Mouse (Mus musculus): ENCODE results near the gene Hic2. TPM values are rescaled to one million over a fixed set of nuclear protein-coding genes. Genes with fewer than 3 reads are reported as not detected.
"Not testable (repeated sequence)": the region's sequence is repeated elsewhere in the genome, so short reads cannot be mapped to it uniquely, and the experiment has no call there.

Hic2 gene
- polyA plus RNA-seq, 1 experiment from 2014 or later = 13.8 TPM

GRCm38 (mm10) chr16:17209981-17210838, 23.2 kb upstream of the Hic2 start:
- H3K27ac ChIP-seq = peak overlapping the region; percentile 40
- peak overlapping the region; percentile 75 for H3K9ac ChIP-seq
- 8% methylated on average over 48 of the region's 48 CpGs for WGBS
- peak overlapping the region; percentile 92 for H3K4me2 ChIP-seq (replicated peaks)
- peak overlapping the region; percentile 60 for H3K4me3 ChIP-seq
- peaks cover 21% of the 10 kb centered on the region for H3K4me1 ChIP-seq
- no peaks in the 10 kb centered on the region for H3K9me3 ChIP-seq (replicated peaks)
- ATAC-seq (ENCODE audit: low FRiP score) = peak; percentile 71
- no peaks in the 10 kb centered on the region for H3K36me3 ChIP-seq
- H3K27me3 ChIP-seq = peaks cover 22% of the 10 kb centered on the region

- Histone ChIP-seq H3K27me3 (no peaks in the 10 kb centered on the region), H3K9me3 (replicated peaks) (no peaks in the 10 kb centered on the region), H3K4me1 (no peaks in the 10 kb centered on the region), H3K4me3 (no peak overlapping the region), H3K36me3 (no peaks in the 10 kb centered on the region), H3K27ac (no peak overlapping the region), H3K9ac (no peak overlapping the region), H3K4me2 (replicated peaks) (no peak overlapping the region)
- no peak for ATAC-seq (ENCODE audit: low FRiP score)
- 57% methylated on average over 8 of the region's 8 CpGs for WGBS
Observed at GRCm38 (mm10) chr16:17216934-17217633, 16.3 kb upstream of the Hic2 start.

DNA sequence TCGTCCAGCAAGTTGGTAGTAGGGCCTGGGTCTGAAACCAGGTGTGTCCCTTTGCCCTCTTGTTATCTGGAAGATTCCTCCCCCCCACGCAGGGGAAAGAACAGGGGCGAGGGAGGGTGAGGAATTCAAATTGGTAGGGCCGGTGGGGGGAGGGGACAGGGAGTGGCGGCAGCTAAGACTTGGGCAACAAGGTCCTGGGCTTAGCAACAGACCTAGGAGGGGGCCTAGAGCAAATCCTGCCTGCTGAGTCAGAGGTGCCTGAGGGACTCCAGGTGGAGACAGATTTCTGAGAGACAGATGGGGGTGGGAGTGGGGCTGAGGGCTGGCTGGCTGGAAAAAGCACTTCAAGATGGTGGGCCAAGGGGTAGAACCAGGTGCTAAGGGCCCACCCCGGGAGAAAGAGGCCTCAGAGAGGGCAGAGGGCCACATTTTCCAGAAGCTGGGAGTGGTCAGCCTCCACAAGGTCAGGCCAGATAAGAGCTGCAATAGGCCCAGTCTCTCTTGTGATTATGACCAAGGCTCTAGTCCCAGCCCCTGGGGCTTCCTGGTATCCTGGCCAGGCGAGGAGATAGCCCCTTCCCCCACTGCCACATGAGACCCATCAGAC, 13.1 kb upstream of the Hic2 start:
- Histone ChIP-seq H3K4me1 (no peaks in the 10 kb centered on the region), H3K9ac (no peak overlapping the region), H3K36me3 (no peaks in the 10 kb centered on the region), H3K4me2 (replicated peaks) (no peak overlapping the region), H3K27ac (no peak overlapping the region), H3K4me3 (no peak overlapping the region), H3K9me3 (replicated peaks) (no peaks in the 10 kb centered on the region), H3K27me3 (no peaks in the 10 kb centered on the region)
- WGBS = 44% methylated on average over 7 of the region's 7 CpGs
- no peak for ATAC-seq (ENCODE audit: low FRiP score)

- 30% methylated on average over 25 of the region's 25 CpGs for WGBS
- no peak overlapping the region for H3K4me2 ChIP-seq (replicated peaks)
- no peak overlapping the region for H3K4me3 ChIP-seq
- H3K36me3 ChIP-seq = no peaks in the 10 kb centered on the region
- no peaks in the 10 kb centered on the region for H3K4me1 ChIP-seq
- H3K9me3 ChIP-seq (replicated peaks) = no peaks in the 10 kb centered on the region
- peak; percentile 100 for ATAC-seq (ENCODE audit: low FRiP score)
- H3K27me3 ChIP-seq = no peaks in the 10 kb centered on the region
- no peak overlapping the region for H3K27ac ChIP-seq
- no peak overlapping the region for H3K9ac ChIP-seq
Observed at GRCm38 (mm10) chr16:17222197-17222596, 11.2 kb upstream of the Hic2 start.

- Histone ChIP-seq H3K9me3 (replicated peaks) (peaks cover 6% of the 10 kb centered on the region; the same call in 1 of the 2 replicates), H3K27ac (no peak overlapping the region), H3K36me3 (no peaks in the 10 kb centered on the region), H3K4me3 (no peak overlapping the region), H3K27me3 (no peaks in the 10 kb centered on the region), H3K4me2 (replicated peaks) (no peak overlapping the region), H3K4me1 (no peaks in the 10 kb centered on the region), H3K9ac (no peak overlapping the region)
- no peak for ATAC-seq (ENCODE audit: low FRiP score)
- WGBS = 93% methylated on average over 5 of the region's 5 CpGs
Observed at GRCm38 (mm10) chr16:17225584-17225983, 7.8 kb upstream of the Hic2 start.

DNA sequence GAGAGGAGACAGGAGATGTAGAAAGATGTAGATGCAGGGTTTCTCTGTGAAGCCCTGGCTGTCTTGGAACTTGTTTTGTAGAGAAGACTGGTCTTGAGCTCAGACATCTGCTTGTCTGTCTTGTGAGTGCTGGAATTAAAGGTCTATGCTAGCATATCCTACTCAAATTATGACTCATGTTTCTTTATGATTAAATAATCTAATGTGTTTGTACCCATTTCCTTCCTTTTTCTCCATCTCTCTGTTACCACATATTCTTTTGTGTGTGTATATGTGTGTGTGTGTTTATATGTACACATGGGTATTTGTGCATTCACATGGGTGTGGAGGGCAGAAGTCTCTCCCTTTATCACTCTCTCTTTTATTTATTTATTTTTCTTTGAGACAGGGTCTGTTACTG, 6.9 kb upstream of the Hic2 start:
- no peaks in the 10 kb centered on the region for H3K27me3 ChIP-seq
- H3K9me3 ChIP-seq (replicated peaks) = peaks cover 6% of the 10 kb centered on the region; the same call in 1 of the 2 replicates
- no peak overlapping the region for H3K4me3 ChIP-seq
- no peak for ATAC-seq (ENCODE audit: low FRiP score)
- H3K4me2 ChIP-seq (replicated peaks) = no peak overlapping the region
- H3K36me3 ChIP-seq = no peaks in the 10 kb centered on the region
- H3K9ac ChIP-seq = no peak overlapping the region
- H3K27ac ChIP-seq = no peak overlapping the region
- no peaks in the 10 kb centered on the region for H3K4me1 ChIP-seq

DNA sequence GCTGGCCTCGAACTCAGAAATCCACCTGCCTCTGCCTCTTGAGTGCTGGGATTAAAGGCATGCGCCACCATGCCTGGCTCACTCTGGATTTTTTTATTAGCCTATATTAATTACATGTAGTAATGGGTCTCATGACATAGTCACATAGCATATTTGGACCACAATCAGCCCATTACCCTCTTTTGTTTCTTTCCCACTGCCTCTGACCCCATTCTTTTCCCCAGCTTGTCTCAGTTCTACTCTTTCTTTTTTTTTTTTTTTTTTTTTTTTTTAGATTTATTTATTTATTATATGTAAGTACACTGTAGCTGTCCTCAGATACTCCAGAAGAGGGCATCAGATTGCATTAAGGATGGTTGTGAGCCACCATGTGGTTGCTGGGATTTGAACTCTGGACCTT, 1.8 kb upstream of the Hic2 start:
- H3K27ac ChIP-seq; H3K4me2 ChIP-seq (replicated peaks); H3K9ac ChIP-seq; H3K4me3 ChIP-seq; H3K27me3 ChIP-seq; H3K9me3 ChIP-seq (replicated peaks); H3K36me3 ChIP-seq; ATAC-seq (ENCODE audit: low FRiP score): not testable (repeated sequence)
- 93% methylated on average over 2 of the region's 2 CpGs for WGBS
- peaks cover 27% of the 10 kb centered on the region for H3K4me1 ChIP-seq

- H3K27ac ChIP-seq = peak overlapping the region; percentile 95
- peak overlapping the region; percentile 76 for H3K4me2 ChIP-seq (replicated peaks)
- H3K4me1 ChIP-seq = peaks cover 41% of the 10 kb centered on the region
- H3K9ac ChIP-seq = peak overlapping the region; percentile 92
- peak overlapping the region; percentile 62 for H3K4me3 ChIP-seq
- peak; percentile 78 for ATAC-seq (ENCODE audit: low FRiP score)
- peaks cover 6% of the 10 kb centered on the region; the same call in 1 of the 2 replicates for H3K9me3 ChIP-seq (replicated peaks)
- H3K27me3 ChIP-seq = no peaks in the 10 kb centered on the region
- no peaks in the 10 kb centered on the region for H3K36me3 ChIP-seq
- WGBS = under 1% methylated on average over 59 of the region's 62 CpGs
Observed at GRCm38 (mm10) chr16:17233702-17234498, 528 bp downstream of the Hic2 start.

GRCm38 (mm10) chr16:17234499-17234895, 1.1 kb downstream of the Hic2 start:
- H3K9me3 ChIP-seq (replicated peaks) = peaks cover 6% of the 10 kb centered on the region; the same call in 1 of the 2 replicates
- peak overlapping the region; percentile 76 for H3K4me2 ChIP-seq (replicated peaks)
- ATAC-seq (ENCODE audit: low FRiP score) = no peak
- peak overlapping the region; percentile 62 for H3K4me3 ChIP-seq
- H3K9ac ChIP-seq = peak overlapping the region; percentile 92
- H3K4me1 ChIP-seq = peaks cover 46% of the 10 kb centered on the region
- no peaks in the 10 kb centered on the region for H3K27me3 ChIP-seq
- WGBS = 2% methylated on average over 12 of the region's 12 CpGs
- peak overlapping the region; percentile 95 for H3K27ac ChIP-seq
- H3K36me3 ChIP-seq = no peaks in the 10 kb centered on the region

DNA sequence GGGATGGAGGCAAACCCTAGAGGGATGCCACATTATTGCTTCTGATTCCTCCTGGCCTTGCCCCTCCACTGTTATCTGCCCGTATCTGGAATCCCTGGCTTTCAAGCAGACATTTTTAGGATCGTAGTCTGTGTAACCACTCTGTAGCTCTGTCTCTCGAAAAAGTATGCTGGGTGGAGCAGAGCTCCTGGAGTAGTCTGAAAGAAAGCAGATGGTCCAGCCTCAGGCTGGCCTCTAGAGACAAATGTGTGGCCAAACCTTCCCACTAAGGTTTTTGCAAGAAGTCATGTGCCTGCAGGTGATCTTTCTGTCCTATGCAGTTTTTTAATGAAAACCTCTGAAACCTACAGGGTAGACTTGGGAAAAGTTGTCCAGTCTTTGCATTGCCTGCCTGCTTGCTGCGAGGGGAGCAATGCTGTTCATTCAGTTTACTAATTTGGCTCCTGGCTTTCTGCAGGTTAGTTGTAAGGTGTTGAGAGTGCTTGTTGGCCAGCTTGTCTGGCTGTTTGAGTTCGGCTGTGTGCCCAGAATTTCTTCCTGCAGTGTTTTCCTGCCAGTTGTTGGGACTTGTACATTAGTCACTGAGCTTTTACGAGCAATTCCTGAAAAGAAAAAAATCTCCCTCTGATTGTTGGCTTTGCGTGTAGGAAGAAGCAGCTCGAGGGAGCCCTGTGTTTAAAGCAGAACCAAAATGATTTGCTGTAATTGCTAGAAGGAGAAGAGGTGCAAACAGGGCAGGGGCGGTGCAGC, 1.7 kb downstream of the Hic2 start:
- Histone ChIP-seq H3K4me3 (peak overlapping the region; percentile 62), H3K27ac (no peak overlapping the region), H3K4me2 (replicated peaks) (peak overlapping the region; percentile 76), H3K9ac (peak overlapping the region; percentile 92), H3K4me1 (peaks cover 51% of the 10 kb centered on the region), H3K9me3 (replicated peaks) (0 out of 2 replicates have a peak, but pooled peaks cover under 1% of the 10 kb centered on the region), H3K27me3 (no peaks in the 10 kb centered on the region), H3K36me3 (no peaks in the 10 kb centered on the region)
- 61% methylated on average over 9 of the region's 9 CpGs for WGBS
- no peak for ATAC-seq (ENCODE audit: low FRiP score)

DNA sequence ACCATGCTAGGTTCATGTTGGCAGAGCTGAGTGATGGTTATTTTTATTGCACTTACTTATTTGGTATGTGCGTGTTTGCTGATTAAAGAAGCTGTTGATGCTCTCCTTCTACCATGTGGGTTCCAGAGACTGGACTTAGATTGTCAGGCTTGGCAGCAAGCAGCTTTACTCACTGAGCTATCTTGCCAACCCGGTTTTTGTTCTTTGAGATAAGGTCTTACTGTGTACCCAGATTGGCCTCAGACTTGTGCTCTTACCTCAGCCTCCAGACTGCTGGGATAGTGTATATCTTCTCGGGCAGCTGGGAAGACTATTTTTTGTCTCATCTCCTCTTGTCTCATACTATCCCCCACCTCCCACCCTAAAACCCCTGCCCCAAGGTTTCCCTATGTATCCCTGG, 4.3 kb downstream of the Hic2 start:
- Histone ChIP-seq H3K27me3 (no peaks in the 10 kb centered on the region), H3K4me3 (no peak overlapping the region), H3K36me3 (no peaks in the 10 kb centered on the region), H3K4me2 (replicated peaks) (no peak overlapping the region), H3K27ac (no peak overlapping the region), H3K4me1 (peaks cover 50% of the 10 kb centered on the region), H3K9me3 (replicated peaks) (no peaks in the 10 kb centered on the region), H3K9ac (no peak overlapping the region)
- 86% methylated on average over 3 of the region's 3 CpGs for WGBS
- no peak for ATAC-seq (ENCODE audit: low FRiP score)
